ENCODE assay signal across 39 mouse cellular contexts in genomic region chr12:116293185-116293584, GRCm38 (mm10). TPM values are rescaled to one million over a fixed set of nuclear protein-coding genes. Genes with fewer than 3 reads are reported as not detected.
DNase-seq lines count a peak whose midpoint lies in the region; ATAC-seq and TF ChIP-seq lines count a peak whose summit lies in the region.
"Had no signal": no experiment of that assay in that cellular context is flagged by ENCODE, and none has a peak within 500 bp of the region (broad histone marks: within the 10 kb centered on the region; RNA-seq: fewer than 3 reads in every experiment).

No protein-coding gene starts in this region.

- H3K27ac ChIP-seq in gastrocnemius, adult 2 months: peak overlapping the region; percentile 83
- H3K27ac ChIP-seq: forebrain, embryonic 12.5 days; heart, embryonic 13.5 days; hindbrain, embryonic 14.5 days; kidney, embryonic 15.5 days; limb, embryonic 15.5 days; liver, embryonic 14.5 days; midbrain, embryonic 12.5 days; neural tube, embryonic 15.5 days had no signal

- ATAC-seq in CD4-positive, CD25-positive, alpha-beta regulatory T cell, adult 4 months: peak; percentile 62
- ATAC-seq in common myeloid progenitor, adult 5-6 weeks (replicated peaks; ENCODE audit: low read depth, poor library complexity, severe bottlenecking): peak; percentile 64
- peak; percentile 54 for ATAC-seq in megakaryocyte-erythroid progenitor cell, adult 5-6 weeks (replicated peaks; ENCODE audit: low FRiP score, low TSS enrichment, poor library complexity, severe bottlenecking)
- ATAC-seq: forebrain, postnatal 0 days had no signal

- no peak for DNase-seq in gastrocnemius, adult 2 months
- no peak for DNase-seq in gastrocnemius, adult 8-10 months (ENCODE audit: low spot score in 2 of 2)
- no peak for DNase-seq in lung, adult 18-20 months
- no peak for DNase-seq in layer of hippocampus, adult 9-10 months (ENCODE audit: low spot score)
- DNase-seq in cerebellum, adult 9-11 months: no peak
- DNase-seq: adrenal gland, postnatal 10 days; cerebellum, adult 11-12 months; cerebellum, postnatal 10 days; forebrain, postnatal 0 days; gastrocnemius, postnatal 14 days; heart, postnatal 10 days; kidney, adult 11 months; layer of hippocampus, adult 9-11 months; left cerebral cortex, postnatal 4 days; lung, embryonic 14.5 days; lung, postnatal 14 days; retina, postnatal 1 day; right cerebral cortex, postnatal 14 days had no signal

- H3K4me3 ChIP-seq in gastrocnemius, adult 2 months: no peak overlapping the region
- H3K4me3 ChIP-seq: erythroblast, embryonic 14.5 days; forebrain, embryonic 12.5 days; heart, embryonic 13.5 days; kidney, embryonic 15.5 days; limb, embryonic 15.5 days; midbrain, embryonic 12.5 days; neural tube, embryonic 15.5 days had no signal

- no peak for TF ChIP-seq CTCF in gastrocnemius, adult 2 months (IDR thresholded peaks at IDR 0.05)

- intact Hi-C loops in gastrocnemius, adult 2 months (cut with DNase I): no loop called here

RNA-seq across cellular contexts. Expression of gene Esyt2, which starts 12.2 kb away (rescaled TPM):
- 10 to 100 TPM; 28.2 to 28.9 TPM for total RNA-seq in gastrocnemius, adult 2 months (2021)
- 10 to 100 TPM; 26.7 to 32.3 (median 29.1) TPM for total RNA-seq in gastrocnemius, adult 8-10 months (2022)
- polyA plus RNA-seq in CD4-positive, CD25-positive, alpha-beta regulatory T cell, adult 4 months (2017; shearing (Covaris generic)): 10 to 100 TPM; 45.0 to 63.7 TPM
- total RNA-seq in common myeloid progenitor, adult 5-6 weeks (2017): 49.4 and 52.1 TPM in 2 replicates
- total RNA-seq in megakaryocyte-erythroid progenitor cell, adult 5-6 weeks (2014; fragmentation: Nextera tagmentation): 59.9 and 75.9 TPM in 2 replicates
- total RNA-seq in megakaryocyte-erythroid progenitor cell, adult 5-6 weeks (2017): 63.8 and 90.7 TPM in 2 replicates

RNA-seq across cellular contexts. Expression of gene Gm11027, which starts 18.0 kb away (rescaled TPM):
- total RNA-seq in gastrocnemius, adult 2 months (2021): not detected
- total RNA-seq in gastrocnemius, adult 8-10 months (2022): not detected
- polyA plus RNA-seq in CD4-positive, CD25-positive, alpha-beta regulatory T cell, adult 4 months (2017; shearing (Covaris generic)): not detected
- total RNA-seq in common myeloid progenitor, adult 5-6 weeks (2017): not detected in 2 replicates
- not detected in 2 replicates for total RNA-seq in megakaryocyte-erythroid progenitor cell, adult 5-6 weeks (2014; fragmentation: Nextera tagmentation)
- total RNA-seq in megakaryocyte-erythroid progenitor cell, adult 5-6 weeks (2017): not detected in 2 replicates
- total RNA-seq: adrenal gland, postnatal 10 days; forebrain, postnatal 0 days; gastrocnemius, postnatal 14 days; heart, adult 18-20 months; heart, postnatal 10 days; hematopoietic stem cell, adult 5-6 weeks; left cerebral cortex, adult 18-20 months; left cerebral cortex, postnatal 4 days had no signal
- polyA plus RNA-seq: cortical plate, adult 2 months; embryonic facial prominence, embryonic 14.5 days; erythroblast, embryonic 14.5 days; forebrain, embryonic 12.5 days; forebrain, postnatal 0 days; heart, embryonic 13.5 days; hindbrain, embryonic 14.5 days; kidney, embryonic 15.5 days; limb, embryonic 15.5 days; liver, embryonic 14.5 days; lung, embryonic 14.5 days; midbrain, embryonic 12.5 days; neural tube, embryonic 15.5 days; small intestine, adult 2 months; stomach, embryonic 14.5 days; testis, adult 2 months; thymus, postnatal 0 days had no signal

RNA-seq across cellular contexts. Expression of gene Wdr60, which starts 30.4 kb away (rescaled TPM):
- total RNA-seq in gastrocnemius, adult 2 months (2021): 10 to 100 TPM; 10.0 to 18.8 TPM
- total RNA-seq in gastrocnemius, adult 8-10 months (2022): 10 to 100 TPM; 13.8 to 19.6 (median 14.2) TPM
- polyA plus RNA-seq in CD4-positive, CD25-positive, alpha-beta regulatory T cell, adult 4 months (2017; shearing (Covaris generic)): 1 to 10 TPM; 1.2 to 2.4 TPM
- total RNA-seq in common myeloid progenitor, adult 5-6 weeks (2017): 11.0 and 16.9 TPM in 2 replicates
- total RNA-seq in megakaryocyte-erythroid progenitor cell, adult 5-6 weeks (2014; fragmentation: Nextera tagmentation): 35.1 and 35.7 TPM in 2 replicates
- total RNA-seq in megakaryocyte-erythroid progenitor cell, adult 5-6 weeks (2017): 33.8 and 38.9 TPM in 2 replicates
